Mouse (Mus musculus): Measurements from ENCODE around the gene Tmem262. TPM values are rescaled to one million over a fixed set of nuclear protein-coding genes. Genes with fewer than 3 reads are reported as not detected.

Gene Tmem262
- total and polyA plus RNA-seq, 2 experiments from 2014 or later = not detected

- Histone ChIP-seq H3K27ac (no peak overlapping the region), H3K9me3 (ENCODE audit: low read length) (no peaks in the 10 kb centered on the region), H3K4me2 (ENCODE audit: low read depth, low read length) (no peak overlapping the region), H3K36me3 (ENCODE audit: insufficient read depth, low read length) (peaks cover 8% of the 10 kb centered on the region), H3K4me1 (ENCODE audit: insufficient read depth, low read length) (no peaks in the 10 kb centered on the region), H3K27me3 (ENCODE audit: insufficient read depth, low read length) (no peaks in the 10 kb centered on the region), H3K9ac (replicated peaks; ENCODE audit: low read length) (no peak overlapping the region), H3K4me3 (ENCODE audit: low read length) (no peak overlapping the region)
- no peak for ATAC-seq
- no peak for TF ChIP-seq CTCF (IDR thresholded peaks at IDR 0.05; ENCODE audit: low read depth)
- 80% methylated on average over 2 of the region's 2 CpGs for WGBS
- no peak for DNase-seq (ENCODE audit: low spot score)
These were observed 45.1 kb downstream of the Tmem262 start for GRCm38 (mm10) chr19:6124898-6125297.

DNA sequence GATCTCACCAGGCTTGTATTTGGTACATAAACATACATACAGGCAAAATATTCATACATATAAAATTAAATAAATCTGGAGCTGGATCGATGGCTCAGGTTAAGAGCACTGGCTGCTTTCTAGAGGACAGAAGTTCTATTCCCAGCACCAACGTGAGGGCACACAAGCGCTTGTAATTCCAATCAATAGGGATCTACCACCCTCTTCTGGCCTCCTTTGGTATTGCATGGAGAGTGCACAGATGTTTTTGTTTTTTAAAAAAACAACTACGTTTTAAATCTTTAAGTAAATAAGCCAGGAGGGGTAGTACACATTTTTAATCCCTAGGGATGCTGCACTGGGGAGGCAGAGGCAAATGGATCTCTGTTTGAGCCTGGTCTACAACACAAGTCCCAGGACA is 46.5 kb downstream of the Tmem262 start:
- peak; percentile 73 for TF ChIP-seq CTCF (IDR thresholded peaks at IDR 0.05; ENCODE audit: low read depth)
- ATAC-seq (no peak), DNase-seq (ENCODE audit: low spot score) (peak; percentile 64)
- WGBS = 27% methylated on average over 4 of the region's 4 CpGs
- Histone ChIP-seq H3K36me3 (ENCODE audit: insufficient read depth, low read length) (no peaks in the 10 kb centered on the region; the same call in none of the 2 replicates), H3K4me2 (ENCODE audit: low read depth, low read length) (no peak overlapping the region), H3K27me3 (ENCODE audit: insufficient read depth, low read length) (no peaks in the 10 kb centered on the region), H3K9me3 (ENCODE audit: low read length) (no peaks in the 10 kb centered on the region), H3K27ac (no peak overlapping the region), H3K4me1 (ENCODE audit: insufficient read depth, low read length) (no peaks in the 10 kb centered on the region), H3K9ac (replicated peaks; ENCODE audit: low read length) (no peak overlapping the region), H3K4me3 (ENCODE audit: low read length) (no peak overlapping the region)

GRCm38 (mm10) chr19:6126789-6127580 is 47.2 kb downstream of the Tmem262 start:
- Histone ChIP-seq H3K4me1 (ENCODE audit: insufficient read depth, low read length) (no peaks in the 10 kb centered on the region), H3K36me3 (ENCODE audit: insufficient read depth, low read length) (no peaks in the 10 kb centered on the region), H3K27me3 (ENCODE audit: insufficient read depth, low read length) (no peaks in the 10 kb centered on the region), H3K27ac (peak overlapping the region; percentile 93; the same call in 1 of the 2 replicates), H3K9ac (replicated peaks; ENCODE audit: low read length) (no peak overlapping the region; the same call in 1 of the 2 replicates), H3K4me3 (ENCODE audit: low read length) (peak overlapping the region; percentile 51), H3K4me2 (ENCODE audit: low read depth, low read length) (peak overlapping the region; percentile 60), H3K9me3 (ENCODE audit: low read length) (no peaks in the 10 kb centered on the region)
- TF ChIP-seq CTCF (IDR thresholded peaks at IDR 0.05; ENCODE audit: low read depth) = no peak
- ATAC-seq (no peak), DNase-seq (ENCODE audit: low spot score) (no peak)
- 75% methylated on average over 10 of the region's 10 CpGs for WGBS

DNA sequence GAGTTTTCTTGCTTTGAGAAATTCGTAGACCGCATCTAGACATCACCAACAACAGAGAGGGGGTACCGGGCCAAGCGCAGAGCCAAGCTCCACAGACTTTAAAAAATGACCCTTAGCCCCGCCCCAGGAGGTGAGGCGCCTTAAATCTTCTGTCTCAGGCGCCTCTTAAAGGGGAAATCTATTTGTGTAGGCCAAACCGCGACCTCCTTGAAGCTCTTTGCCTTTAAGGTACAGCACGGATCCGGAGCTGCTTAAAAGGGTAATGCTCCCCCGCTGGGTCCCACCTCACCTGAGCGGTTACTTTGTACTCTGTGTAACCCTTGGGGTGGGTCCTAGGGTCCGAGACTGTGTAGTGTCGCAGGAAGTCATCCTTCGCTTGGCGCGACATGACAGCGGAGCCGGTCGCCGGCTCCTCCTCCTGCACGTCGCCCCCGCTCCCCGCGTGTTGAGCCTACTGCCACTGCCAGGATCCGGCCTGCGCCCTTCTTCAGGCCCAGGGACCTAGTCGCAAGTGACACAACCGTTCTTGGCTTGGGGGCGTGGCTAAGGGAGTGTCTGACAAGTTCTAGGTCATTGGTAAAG is 48.0 kb downstream of the Tmem262 start, which contains the start of gene Snx15:
Gene Snx15 (minus strand): TSS at position 545 of the 582 bp plus-strand sequence.
- 0 out of 2 replicates have a peak, but pooled peaks have one; percentile 14 for TF ChIP-seq CTCF (IDR thresholded peaks at IDR 0.05; ENCODE audit: low read depth)
- H3K27ac ChIP-seq = peak within 1 kb of the TSS; percentile 93
- no peaks in the 10 kb centered on the region for H3K9me3 ChIP-seq (ENCODE audit: low read length)
- under 1% methylated on average over 32 of the region's 32 CpGs for WGBS
- H3K4me2 ChIP-seq (ENCODE audit: low read depth, low read length) = peak within 1 kb of the TSS; percentile 60
- H3K4me1 ChIP-seq (ENCODE audit: insufficient read depth, low read length) = no peaks in the 10 kb centered on the region
- peak within 1 kb of the TSS; percentile 51 for H3K4me3 ChIP-seq (ENCODE audit: low read length)
- no peaks in the 10 kb centered on the region for H3K36me3 ChIP-seq (ENCODE audit: insufficient read depth, low read length)
- DNase-seq (ENCODE audit: low spot score) = peak; percentile 97
- peak within 1 kb of the TSS; percentile 65 for H3K9ac ChIP-seq (replicated peaks; ENCODE audit: low read length)
- ATAC-seq = peak; percentile 97
- H3K27me3 ChIP-seq (ENCODE audit: insufficient read depth, low read length) = no peaks in the 10 kb centered on the region

Small RNAs within 50 kb of the gene (microRNA-seq; reads per million reads assigned to microRNA genes)
- 1.2 to 2.5 reads per million in 2 experiments for gene Mir6988

Other genes with a start within 250 kb of the Tmem262 start
- 19.8 and 43.2 TPM in 2 replicates for gene Frmd8, start 204.8 kb upstream of the Tmem262 start, total RNA-seq (2014; rRNA removed)
- gene Frmd8, start 204.8 kb upstream of the Tmem262 start, polyA plus RNA-seq (2015; fragmentation: Nextera tagmentation; extraction: Ambion mirVana) = 12.5 and 13.7 TPM in 2 replicates
- 2.1 and 6.0 TPM in 2 replicates for gene Slc25a45, start 202.2 kb upstream of the Tmem262 start, total RNA-seq (2014; rRNA removed)
- 1.8 and 2.8 TPM in 2 replicates for gene Slc25a45, start 202.2 kb upstream of the Tmem262 start, polyA plus RNA-seq (2015; fragmentation: Nextera tagmentation; extraction: Ambion mirVana)
- gene Tigd3, start 185.9 kb upstream of the Tmem262 start, total RNA-seq (2014; rRNA removed) = 7.5 and 10.1 TPM in 2 replicates
- gene Tigd3, start 185.9 kb upstream of the Tmem262 start, polyA plus RNA-seq (2015; fragmentation: Nextera tagmentation; extraction: Ambion mirVana) = 7.1 and 7.5 TPM in 2 replicates
- gene Dpf2, start 167.0 kb upstream of the Tmem262 start, total RNA-seq (2014; rRNA removed) = 61.7 and 77.4 TPM in 2 replicates
- 69.5 and 70.2 TPM in 2 replicates for gene Dpf2, start 167.0 kb upstream of the Tmem262 start, polyA plus RNA-seq (2015; fragmentation: Nextera tagmentation; extraction: Ambion mirVana)
- 22.0 and 28.0 TPM in 2 replicates for gene Cdc42ep2, start 155.2 kb upstream of the Tmem262 start, total RNA-seq (2014; rRNA removed)
- gene Cdc42ep2, start 155.2 kb upstream of the Tmem262 start, polyA plus RNA-seq (2015; fragmentation: Nextera tagmentation; extraction: Ambion mirVana) = 17.4 and 18.0 TPM in 2 replicates
- 23.4 and 28.9 TPM in 2 replicates for gene Pola2, start 115.8 kb upstream of the Tmem262 start, total RNA-seq (2014; rRNA removed)
- gene Pola2, start 115.8 kb upstream of the Tmem262 start, polyA plus RNA-seq (2015; fragmentation: Nextera tagmentation; extraction: Ambion mirVana) = 19.5 and 21.5 TPM in 2 replicates
- gene Slc22a20, start 93.9 kb upstream of the Tmem262 start, total RNA-seq (2014; rRNA removed) = not detected in 2 replicates
- not detected in 2 replicates for gene Slc22a20, start 93.9 kb upstream of the Tmem262 start, polyA plus RNA-seq (2015; fragmentation: Nextera tagmentation; extraction: Ambion mirVana)
- gene Capn1, start 64.1 kb upstream of the Tmem262 start, total RNA-seq (2014; rRNA removed) = 13.6 and 15.7 TPM in 2 replicates
- gene Capn1, start 64.1 kb upstream of the Tmem262 start, polyA plus RNA-seq (2015; fragmentation: Nextera tagmentation; extraction: Ambion mirVana) = 4.6 and 4.8 TPM in 2 replicates
- gene Syvn1, start 33.5 kb upstream of the Tmem262 start, total RNA-seq (2014; rRNA removed) = 27.6 and 34.1 TPM in 2 replicates
- gene Syvn1, start 33.5 kb upstream of the Tmem262 start, polyA plus RNA-seq (2015; fragmentation: Nextera tagmentation; extraction: Ambion mirVana) = 26.8 and 29.8 TPM in 2 replicates
- 34.4 and 36.2 TPM in 2 replicates for gene Mrpl49, start 22.2 kb upstream of the Tmem262 start, total RNA-seq (2014; rRNA removed)
- 52.4 and 54.9 TPM in 2 replicates for gene Mrpl49, start 22.2 kb upstream of the Tmem262 start, polyA plus RNA-seq (2015; fragmentation: Nextera tagmentation; extraction: Ambion mirVana)
- 558 and 787 TPM in 2 replicates for gene Fau, start 22.2 kb upstream of the Tmem262 start, total RNA-seq (2014; rRNA removed)
- gene Fau, start 22.2 kb upstream of the Tmem262 start, polyA plus RNA-seq (2015; fragmentation: Nextera tagmentation; extraction: Ambion mirVana) = 668 TPM in 2 replicates
- 76.0 and 97.3 TPM in 2 replicates for gene Znhit2, start 18.8 kb upstream of the Tmem262 start, total RNA-seq (2014; rRNA removed)
- gene Znhit2, start 18.8 kb upstream of the Tmem262 start, polyA plus RNA-seq (2015; fragmentation: Nextera tagmentation; extraction: Ambion mirVana) = 43.2 and 46.3 TPM in 2 replicates
- 122 and 123 TPM in 2 replicates for gene Tm7sf2, start 11.7 kb upstream of the Tmem262 start, total RNA-seq (2014; rRNA removed)
- gene Tm7sf2, start 11.7 kb upstream of the Tmem262 start, polyA plus RNA-seq (2015; fragmentation: Nextera tagmentation; extraction: Ambion mirVana) = 57.7 and 64.2 TPM in 2 replicates
- gene Vps51, start 2.8 kb upstream of the Tmem262 start, total RNA-seq (2014; rRNA removed) = 100.0 and 102 TPM in 2 replicates
- 91.2 and 92.2 TPM in 2 replicates for gene Vps51, start 2.8 kb upstream of the Tmem262 start, polyA plus RNA-seq (2015; fragmentation: Nextera tagmentation; extraction: Ambion mirVana)
- 0.37 and 0.86 TPM in 2 replicates for gene Gm28374, start 2.2 kb downstream of the Tmem262 start, total RNA-seq (2014; rRNA removed)
- gene Gm28374, start 2.2 kb downstream of the Tmem262 start, polyA plus RNA-seq (2015; fragmentation: Nextera tagmentation; extraction: Ambion mirVana) = 0.24 and 1.1 TPM in 2 replicates
- gene Zfpl1, start 4.9 kb downstream of the Tmem262 start, total RNA-seq (2014; rRNA removed) = 76.9 and 88.2 TPM in 2 replicates
- gene Zfpl1, start 4.9 kb downstream of the Tmem262 start, polyA plus RNA-seq (2015; fragmentation: Nextera tagmentation; extraction: Ambion mirVana) = 83.9 and 88.2 TPM in 2 replicates
- 6.3 and 7.4 TPM in 2 replicates for gene Cdca5, start 5.0 kb downstream of the Tmem262 start, total RNA-seq (2014; rRNA removed)
- 6.1 and 7.4 TPM in 2 replicates for gene Cdca5, start 5.0 kb downstream of the Tmem262 start, polyA plus RNA-seq (2015; fragmentation: Nextera tagmentation; extraction: Ambion mirVana)
- not detected in 2 replicates for gene AC131692.1, start 14.4 kb downstream of the Tmem262 start, total RNA-seq (2014; rRNA removed)
- gene AC131692.1, start 14.4 kb downstream of the Tmem262 start, polyA plus RNA-seq (2015; fragmentation: Nextera tagmentation; extraction: Ambion mirVana) = not detected in 2 replicates
- 0.40 and 0.89 TPM in 2 replicates for gene Naaladl1, start 25.7 kb downstream of the Tmem262 start, total RNA-seq (2014; rRNA removed)
- 0.36 and 0.43 TPM in 2 replicates for gene Naaladl1, start 25.7 kb downstream of the Tmem262 start, polyA plus RNA-seq (2015; fragmentation: Nextera tagmentation; extraction: Ambion mirVana)
- 91.0 and 91.5 TPM in 2 replicates for gene Sac3d1, start 38.6 kb downstream of the Tmem262 start, total RNA-seq (2014; rRNA removed)
- 50.5 and 51.9 TPM in 2 replicates for gene Sac3d1, start 38.6 kb downstream of the Tmem262 start, polyA plus RNA-seq (2015; fragmentation: Nextera tagmentation; extraction: Ambion mirVana)
- gene Snx15, start 48.3 kb downstream of the Tmem262 start, total RNA-seq (2014; rRNA removed) = 71.4 and 84.4 TPM in 2 replicates
- 60.9 and 62.7 TPM in 2 replicates for gene Snx15, start 48.3 kb downstream of the Tmem262 start, polyA plus RNA-seq (2015; fragmentation: Nextera tagmentation; extraction: Ambion mirVana)
- not detected in 2 replicates for gene Batf2, start 61.0 kb downstream of the Tmem262 start, total RNA-seq (2014; rRNA removed)
- 0.21 and 0.23 TPM in 2 replicates for gene Batf2, start 61.0 kb downstream of the Tmem262 start, polyA plus RNA-seq (2015; fragmentation: Nextera tagmentation; extraction: Ambion mirVana)
- gene Arl2, start 61.5 kb downstream of the Tmem262 start, total RNA-seq (2014; rRNA removed) = 112 and 123 TPM in 2 replicates
- gene Arl2, start 61.5 kb downstream of the Tmem262 start, polyA plus RNA-seq (2015; fragmentation: Nextera tagmentation; extraction: Ambion mirVana) = 151 and 155 TPM in 2 replicates
- not detected in 2 replicates for gene Majin, start 104.4 kb downstream of the Tmem262 start, total RNA-seq (2014; rRNA removed)
- 0.24 TPM in 1 of 2 replicates, not detected in the other for gene Majin, start 104.4 kb downstream of the Tmem262 start, polyA plus RNA-seq (2015; fragmentation: Nextera tagmentation; extraction: Ambion mirVana)
- not detected in 2 replicates for gene Gpha2, start 146.3 kb downstream of the Tmem262 start, total RNA-seq (2014; rRNA removed)
- gene Gpha2, start 146.3 kb downstream of the Tmem262 start, polyA plus RNA-seq (2015; fragmentation: Nextera tagmentation; extraction: Ambion mirVana) = 0.39 and 0.60 TPM in 2 replicates
- 272 and 321 TPM in 2 replicates for gene Ppp2r5b, start 155.8 kb downstream of the Tmem262 start, total RNA-seq (2014; rRNA removed)
- gene Ppp2r5b, start 155.8 kb downstream of the Tmem262 start, polyA plus RNA-seq (2015; fragmentation: Nextera tagmentation; extraction: Ambion mirVana) = 149 and 160 TPM in 2 replicates
- gene Atg2a, start 161.6 kb downstream of the Tmem262 start, total RNA-seq (2014; rRNA removed) = 38.7 and 43.4 TPM in 2 replicates
- 7.6 and 8.9 TPM in 2 replicates for gene Atg2a, start 161.6 kb downstream of the Tmem262 start, polyA plus RNA-seq (2015; fragmentation: Nextera tagmentation; extraction: Ambion mirVana)
- 127 and 135 TPM in 2 replicates for gene Ehd1, start 196.7 kb downstream of the Tmem262 start, total RNA-seq (2014; rRNA removed)
- gene Ehd1, start 196.7 kb downstream of the Tmem262 start, polyA plus RNA-seq (2015; fragmentation: Nextera tagmentation; extraction: Ambion mirVana) = 76.5 and 77.5 TPM in 2 replicates
- 3.1 and 6.0 TPM in 2 replicates for gene Cdc42bpg, start 226.4 kb downstream of the Tmem262 start, total RNA-seq (2014; rRNA removed)
- gene Cdc42bpg, start 226.4 kb downstream of the Tmem262 start, polyA plus RNA-seq (2015; fragmentation: Nextera tagmentation; extraction: Ambion mirVana) = 0.29 and 0.33 TPM in 2 replicates